Mouse (Mus musculus) frontal cortex, adult 2 months (tissue): ENCODE data around the gene Gpr152. TPM values are rescaled to one million over a fixed set of nuclear protein-coding genes. Genes with fewer than 3 reads are reported as not detected.
A peak's percentile ranks its signal among the peaks of the same experiment; 100 is the strongest.

Source experiments
- DNase-seq, 2 experiments: peaks; one replicate each; pipeline ENCODE4 v3.0.0; 2022; ENCODE audit warnings: low spot score in 1 of 2; ENCODE audit errors: extremely low spot score in 1 of 2
- polyA plus RNA-seq: library from polyadenylated mRNA; depleted of rRNA; stranded (reverse); fragments of >200 nt; gene quantifications from 2 replicates; pipeline ENCODE4 v1.2.3, GENCODE M21; 2012; rRNA removed

Gene Gpr152
- polyA plus RNA-seq = 0.06 and 0.11 TPM in 2 replicates

GRCm38 (mm10) chr19:4139446-4139845, at the start of gene Gpr152:
Gene Gpr152 (plus strand): TSS chr19:4139787.
- no peak for DNase-seq

GRCm38 (mm10) chr19:4090446-4090845, 49.1 kb upstream of the Gpr152 start:
- no peak for DNase-seq

GRCm38 (mm10) chr19:4091383-4091782, 48.2 kb upstream of the Gpr152 start:
- DNase-seq = no peak

GRCm38 (mm10) chr19:4092750-4093149, 46.8 kb upstream of the Gpr152 start:
- no peak for DNase-seq

GRCm38 (mm10) chr19:4093772-4094171, 45.8 kb upstream of the Gpr152 start:
- DNase-seq = no peak

- no peak for DNase-seq
These were observed 45.2 kb upstream of the Gpr152 start for GRCm38 (mm10) chr19:4094348-4094747.

- DNase-seq = no peak
These were observed 44.7 kb upstream of the Gpr152 start for GRCm38 (mm10) chr19:4094774-4095303.

- no peak for DNase-seq
These were observed 43.8 kb upstream of the Gpr152 start for GRCm38 (mm10) chr19:4095802-4096201.

GRCm38 (mm10) chr19:4096642-4097440, 42.7 kb upstream of the Gpr152 start, which contains the start of gene Cdk2ap2:
Gene Cdk2ap2 (plus strand): TSS chr19:4097182.
- peak; percentile 99 to 100 for DNase-seq

- peak; percentile 69 to 75 for DNase-seq
These were observed 42.2 kb upstream of the Gpr152 start for GRCm38 (mm10) chr19:4097441-4097825.

GRCm38 (mm10) chr19:4098426-4098825, 41.2 kb upstream of the Gpr152 start:
- no peak for DNase-seq

- DNase-seq = peak; percentile 82 to 94
These were observed 40.5 kb upstream of the Gpr152 start for GRCm38 (mm10) chr19:4099056-4099455.

- DNase-seq = peak in 1 of 2 experiments; percentile 61
These were observed 39.5 kb upstream of the Gpr152 start, which contains the start of gene Pitpnm1 for GRCm38 (mm10) chr19:4099837-4100717. Gene Pitpnm1 (plus strand): TSS chr19:4099998.

GRCm38 (mm10) chr19:4100718-4101261, 38.8 kb upstream of the Gpr152 start:
- peak in 1 of 2 experiments; percentile 74 for DNase-seq

GRCm38 (mm10) chr19:4101466-4101865, 38.1 kb upstream of the Gpr152 start:
- no peak for DNase-seq

GRCm38 (mm10) chr19:4102049-4102448, 37.5 kb upstream of the Gpr152 start:
- no peak for DNase-seq

- no peak for DNase-seq
These were observed 37.0 kb upstream of the Gpr152 start for GRCm38 (mm10) chr19:4102626-4103025.

GRCm38 (mm10) chr19:4103294-4103693, 36.3 kb upstream of the Gpr152 start:
- no peak for DNase-seq

- no peak for DNase-seq
These were observed 35.8 kb upstream of the Gpr152 start for GRCm38 (mm10) chr19:4103792-4104191.

GRCm38 (mm10) chr19:4104675-4105194, 34.9 kb upstream of the Gpr152 start:
- no peak for DNase-seq
